Mouse (Mus musculus): ENCODE data around the gene Npc2. TPM values are rescaled to one million over a fixed set of nuclear protein-coding genes. Genes with fewer than 3 reads are reported as not detected.

Npc2 gene
- total and polyA plus RNA-seq, 3 experiments: 73.4 to 98.5 (median 89.0) TPM

- Histone ChIP-seq H3K4me1 (ENCODE audit: control insufficient read depth in 1 of 2, insufficient read depth in 2 of 2) (peaks cover 0 to 12% of the 10 kb centered on the region in 2 experiments; a peak in 2 of 4 replicates), H3K27me3 (replicated peaks) (no peaks in the 10 kb centered on the region), H3K79me2 (replicated peaks; ENCODE audit: control insufficient read depth, extremely low read depth, insufficient read depth, poor library complexity, severe bottlenecking) (no peaks in the 10 kb centered on the region), H3K27ac (ENCODE audit: insufficient read depth, low read depth) (no peak overlapping the region), H3K36me3 (replicated peaks in 1 of 2; ENCODE audit: control insufficient read depth in 1 of 2, insufficient read depth in 1 of 2, low read length in 1 of 2) (no peaks in the 10 kb centered on the region), H3K9me3 (replicated peaks; ENCODE audit: low read length) (no peaks in the 10 kb centered on the region), H3K4me2 (ENCODE audit: insufficient read depth, low read depth, poor library complexity, severe bottlenecking) (no peak overlapping the region), H3K4me3 (replicated peaks in 1 of 3; ENCODE audit: low read depth in 2 of 3, low read length in 2 of 3, poor library complexity in 1 of 3) (no peak overlapping the region), H3K9ac (ENCODE audit: insufficient read depth, low read depth) (no peak overlapping the region)
- in situ Hi-C loops (cut with MboI; ENCODE audit: low pct_ligation_motif_present, low pct_unique_long_range_greater_than_20kb, low sequenced_read_pairs): loop anchor here (25.0 kb wide), 1 partner anchor 174 kb away; the partner anchor contains the start of gene Ylpm1
- peak; percentile 26 for DNase-seq (ENCODE audit: extremely low read depth)
- TF ChIP-seq CTCF (conservative IDR thresholded peaks at IDR 0.05 in 1 of 2, IDR thresholded peaks at IDR 0.05 in 1 of 2; ENCODE audit: low read depth in 2 of 2, low read length in 2 of 2): peak in 1 of 2 experiments; percentile 62; a peak in 2 of 4 replicates
- peak; percentile 52 for TF ChIP-seq RAD21 (IDR thresholded peaks at IDR 0.05; ENCODE audit: low read depth, low read length)
- TF ChIP-seq GABPA (IDR thresholded peaks at IDR 0.05; ENCODE audit: insufficient replicate concordance, low read depth, low read length): no peak
- TF ChIP-seq USF2 (conservative IDR thresholded peaks at IDR 0.05; ENCODE audit: low read depth, low read length): no peak
- TF ChIP-seq SMC3 (IDR thresholded peaks at IDR 0.05; ENCODE audit: low read depth, low read length): peak; percentile 54
- 0 out of 2 replicates have a peak, but pooled peaks have one; percentile 22 for TF ChIP-seq ELF1 (IDR thresholded peaks at IDR 0.05; ENCODE audit: low read depth, low read length)
- dilution Hi-C loops (cut with MboI; ENCODE audit: extremely low pct_ligation_motif_present, extremely low pct_unique_long_range_greater_than_20kb, low sequenced_read_pairs): no loop called here
Observed at GRCm38 (mm10) chr12:84813773-84814172, 40.8 kb upstream of the Npc2 start.

- H3K79me2 ChIP-seq (replicated peaks; ENCODE audit: control insufficient read depth, extremely low read depth, insufficient read depth, poor library complexity, severe bottlenecking): no peaks in the 10 kb centered on the region
- H3K27ac ChIP-seq (ENCODE audit: insufficient read depth, low read depth): no peak overlapping the region
- H3K4me1 ChIP-seq (ENCODE audit: control insufficient read depth in 1 of 2, insufficient read depth in 2 of 2): peaks cover 4 to 28% of the 10 kb centered on the region in 2 experiments; a peak in 2 of 4 replicates
- in situ Hi-C loops (cut with MboI; ENCODE audit: low pct_ligation_motif_present, low pct_unique_long_range_greater_than_20kb, low sequenced_read_pairs) (loop anchor here (25.0 kb wide), 1 partner anchor 175 kb away; the partner anchor contains the start of gene Ylpm1), dilution Hi-C loops (cut with MboI; ENCODE audit: extremely low pct_ligation_motif_present, extremely low pct_unique_long_range_greater_than_20kb, low sequenced_read_pairs) (no loop called here)
- DNase-seq (ENCODE audit: extremely low read depth): peak; percentile 24
- H3K36me3 ChIP-seq (replicated peaks in 1 of 2; ENCODE audit: control insufficient read depth in 1 of 2, insufficient read depth in 1 of 2, low read length in 1 of 2): no peaks in the 10 kb centered on the region
- TF ChIP-seq SMC3 (IDR thresholded peaks at IDR 0.05; ENCODE audit: low read depth, low read length): peak; percentile 53
- peak; percentile 69 for TF ChIP-seq RAD21 (IDR thresholded peaks at IDR 0.05; ENCODE audit: low read depth, low read length)
- no peak for TF ChIP-seq MAZ (IDR thresholded peaks at IDR 0.05; ENCODE audit: low read depth, low read length)
- no peak for TF ChIP-seq UBTF (IDR thresholded peaks at IDR 0.05; ENCODE audit: low read depth, low read length)
- TF ChIP-seq MAFK (IDR thresholded peaks at IDR 0.05; ENCODE audit: insufficient replicate concordance, low read length): no peak
- TF ChIP-seq TBP (conservative IDR thresholded peaks at IDR 0.05; ENCODE audit: low read depth, low read length): no peak
- TF ChIP-seq CTCF (conservative IDR thresholded peaks at IDR 0.05 in 1 of 2, IDR thresholded peaks at IDR 0.05 in 1 of 2; ENCODE audit: low read depth in 2 of 2, low read length in 2 of 2): peak in 1 of 2 experiments; percentile 70; a peak in 2 of 4 replicates
- H3K27me3 ChIP-seq (replicated peaks): no peaks in the 10 kb centered on the region
- H3K9ac ChIP-seq (ENCODE audit: insufficient read depth, low read depth): no peak overlapping the region
- no peak overlapping the region for H3K4me2 ChIP-seq (ENCODE audit: insufficient read depth, low read depth, poor library complexity, severe bottlenecking)
- no peaks in the 10 kb centered on the region for H3K9me3 ChIP-seq (replicated peaks; ENCODE audit: low read length)
- no peak overlapping the region for H3K4me3 ChIP-seq (replicated peaks in 1 of 3; ENCODE audit: low read depth in 2 of 3, low read length in 2 of 3, poor library complexity in 1 of 3)
Observed at GRCm38 (mm10) chr12:84812004-84812403, 39.1 kb upstream of the Npc2 start.

- Histone ChIP-seq H3K36me3 (replicated peaks in 1 of 2; ENCODE audit: control insufficient read depth in 1 of 2, insufficient read depth in 1 of 2, low read length in 1 of 2) (no peaks in the 10 kb centered on the region), H3K9me3 (replicated peaks; ENCODE audit: low read length) (no peaks in the 10 kb centered on the region), H3K79me2 (replicated peaks; ENCODE audit: control insufficient read depth, extremely low read depth, insufficient read depth, poor library complexity, severe bottlenecking) (no peaks in the 10 kb centered on the region), H3K4me2 (ENCODE audit: insufficient read depth, low read depth, poor library complexity, severe bottlenecking) (no peak overlapping the region), H3K4me3 (replicated peaks in 1 of 3; ENCODE audit: low read depth in 2 of 3, low read length in 2 of 3, poor library complexity in 1 of 3) (no peak overlapping the region), H3K9ac (ENCODE audit: insufficient read depth, low read depth) (no peak overlapping the region), H3K4me1 (ENCODE audit: control insufficient read depth in 1 of 2, insufficient read depth in 2 of 2) (peaks cover 4 to 33% of the 10 kb centered on the region in 2 experiments; a peak in 2 of 4 replicates), H3K27ac (ENCODE audit: insufficient read depth, low read depth) (no peak overlapping the region), H3K27me3 (replicated peaks) (no peaks in the 10 kb centered on the region)
- no peak for DNase-seq (ENCODE audit: extremely low read depth)
- dilution Hi-C loops (cut with MboI; ENCODE audit: extremely low pct_ligation_motif_present, extremely low pct_unique_long_range_greater_than_20kb, low sequenced_read_pairs) (no loop called here), in situ Hi-C loops (cut with MboI; ENCODE audit: low pct_ligation_motif_present, low pct_unique_long_range_greater_than_20kb, low sequenced_read_pairs) (loop anchor here (25.0 kb wide), 1 partner anchor 176 kb away; the partner anchor contains the start of gene Ylpm1)
- no peak for TF ChIP-seq JUN (IDR thresholded peaks at IDR 0.05; ENCODE audit: insufficient read depth, low read depth, low read length)
- no peak for TF ChIP-seq GABPA (IDR thresholded peaks at IDR 0.05; ENCODE audit: insufficient replicate concordance, low read depth, low read length)
- TF ChIP-seq MEF2A (IDR thresholded peaks at IDR 0.05; ENCODE audit: borderline replicate concordance, low read depth, low read length): no peak
Observed at GRCm38 (mm10) chr12:84811510-84811909, 38.6 kb upstream of the Npc2 start.

Measured in CH12.LX (cell line).